Mouse (Mus musculus): ENCODE data around the gene Parp16.

DNA sequence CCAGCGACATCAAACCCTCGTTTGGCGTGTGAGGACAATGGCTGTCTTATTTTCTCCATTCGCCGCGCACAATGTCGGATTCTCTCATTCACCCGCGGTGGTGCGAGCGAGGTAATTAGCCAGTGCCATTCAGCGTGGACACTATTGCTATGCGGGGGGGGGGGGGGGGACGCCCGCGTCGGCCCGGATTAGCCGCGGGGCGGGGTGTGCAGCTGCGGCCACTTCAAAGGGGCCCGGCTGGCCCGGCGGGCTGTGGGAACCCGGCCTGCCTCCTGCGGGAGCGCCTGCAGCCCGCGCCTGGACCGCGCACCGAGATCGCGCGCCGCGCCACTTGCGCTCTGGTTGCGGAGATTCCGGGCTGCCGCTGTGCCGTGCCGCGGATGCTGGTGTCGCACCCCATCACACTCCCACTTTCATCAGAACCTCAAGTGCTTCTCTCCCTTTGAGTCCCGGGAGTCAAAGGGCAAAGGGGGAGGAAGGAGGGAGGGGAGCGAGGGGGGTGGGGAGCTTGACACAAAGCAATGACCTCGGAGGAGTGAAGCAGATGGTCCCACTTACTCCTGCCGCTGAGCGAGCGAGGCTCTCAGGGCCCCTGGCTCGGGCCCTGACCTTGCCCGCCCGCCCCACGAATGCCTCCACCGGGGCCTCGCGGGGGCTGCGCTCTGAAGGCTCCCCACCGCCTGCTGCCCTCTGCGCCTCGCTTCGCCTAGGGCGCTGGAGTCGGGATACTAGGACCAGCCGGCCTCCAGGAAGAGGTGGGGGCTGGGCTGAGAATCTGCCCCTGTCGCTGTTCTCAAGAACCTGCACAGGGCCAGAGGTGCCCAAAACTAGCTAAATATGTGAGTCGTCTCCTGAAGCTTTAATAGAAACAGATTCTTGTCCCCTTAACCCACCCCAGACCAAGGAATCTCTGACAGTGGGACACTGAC is 32.2 kb upstream of the Parp16 start:
- no peak for TF ChIP-seq CTCF (IDR thresholded peaks at IDR 0.05; ENCODE audit: low read depth, low read length)
- TF ChIP-seq POLR2A (IDR thresholded peaks at IDR 0.05; ENCODE audit: borderline replicate concordance, low read depth, low read length) = no peak
